Mouse (Mus musculus): ENCODE measurements around the gene Actg1. TPM values are rescaled to one million over a fixed set of nuclear protein-coding genes. Genes with fewer than 3 reads are reported as not detected.

Gene Actg1
- polyA plus RNA-seq (2012; fragmentation: generic; extraction: Trizol), result 1,000 to 10,000 TPM; 3,031 to 5,204 TPM

DNA sequence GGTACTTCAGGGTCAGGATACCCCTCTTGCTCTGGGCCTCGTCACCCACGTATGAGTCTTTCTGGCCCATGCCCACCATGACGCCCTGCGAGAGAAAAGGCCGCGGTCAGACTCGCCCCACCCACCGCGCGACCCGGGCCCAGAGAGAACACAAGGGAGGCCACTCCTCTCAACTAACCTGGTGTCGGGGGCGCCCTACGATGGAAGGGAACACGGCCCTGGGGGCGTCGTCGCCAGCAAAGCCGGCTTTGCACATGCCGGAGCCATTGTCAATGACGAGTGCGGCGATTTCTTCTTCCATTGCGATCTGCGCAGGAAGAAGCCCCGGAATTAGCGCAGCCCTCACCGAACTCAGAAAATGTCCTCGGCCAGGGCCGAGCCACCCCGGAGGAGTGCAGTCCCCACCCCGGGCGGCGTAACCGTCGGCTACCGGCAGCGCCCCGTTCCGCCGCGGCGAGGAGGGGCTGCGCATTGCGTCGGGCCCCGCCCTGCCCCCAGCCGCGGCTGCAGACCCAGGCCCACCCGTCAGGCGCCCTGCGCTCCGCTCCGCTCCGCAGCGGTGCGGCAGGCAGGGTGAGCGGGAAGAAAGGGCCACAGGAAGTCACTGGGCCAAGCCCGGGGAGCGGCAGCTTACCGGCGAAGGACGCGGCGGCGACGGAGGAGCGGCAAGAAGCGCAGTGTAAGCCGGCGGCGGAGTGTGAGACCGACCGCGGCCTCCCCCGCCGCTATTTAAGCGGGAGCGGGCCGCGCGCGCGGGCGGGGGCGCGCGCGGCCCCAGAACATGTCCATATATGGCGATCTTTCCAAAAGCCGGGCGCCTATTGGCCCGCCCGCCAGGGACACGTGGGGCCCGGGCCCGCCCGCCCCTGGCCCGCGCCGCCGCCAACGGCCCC lies at the start of gene Actg1:
Gene Actg1, minus strand, starts transcription at position 752 of the 893 bp plus-strand sequence.

GRCm38 (mm10) chr11:120378611-120379540 lies 30.5 kb upstream of the Actg1 start, which contains the start of gene Faap100:
Gene Faap100, minus strand, starts transcription at chr11:120378764.

GRCm38 (mm10) chr11:120361295-120361694 lies 13.0 kb upstream of the Actg1 start, which contains the start of gene Fscn2:
Gene Fscn2, plus strand, starts transcription at chr11:120361534.

Other genes with a start within 250 kb of the Actg1 start
- 10 to 100 TPM in 1 of 2 experiments, 1 to 10 TPM in 1; 6.1 to 21.7 TPM for gene Tepsin, start 249.8 kb downstream of the Actg1 start, polyA plus RNA-seq (2012; fragmentation: generic; extraction: Trizol)
- 100 to 1,000 TPM; 131 to 132 TPM for gene Ndufaf8, start 249.6 kb downstream of the Actg1 start, polyA plus RNA-seq (2012; fragmentation: generic; extraction: Trizol)
- gene Slc38a10, start 197.2 kb downstream of the Actg1 start, polyA plus RNA-seq (2012; fragmentation: generic; extraction: Trizol), result 100 to 1,000 TPM in 1 of 2 experiments, 10 to 100 TPM in 1; 53.2 to 164 TPM
- 10 to 100 TPM in 1 of 2 experiments, 1 to 10 TPM in 1; 4.5 to 19.3 TPM for gene Bahcc1, start 115.6 kb downstream of the Actg1 start, polyA plus RNA-seq (2012; fragmentation: generic; extraction: Trizol)
- gene Fscn2, start 13.0 kb upstream of the Actg1 start, polyA plus RNA-seq (2012; fragmentation: generic; extraction: Trizol), result under 1 TPM; 0.45 to 0.54 TPM
- gene Faap100, start 30.2 kb upstream of the Actg1 start, polyA plus RNA-seq (2012; fragmentation: generic; extraction: Trizol), result 10 to 100 TPM; 28.8 to 30.5 TPM
- 10 to 100 TPM; 34.7 to 46.1 TPM for gene Nploc4, start 89.2 kb upstream of the Actg1 start, polyA plus RNA-seq (2012; fragmentation: generic; extraction: Trizol)
- gene Tspan10, start 94.1 kb upstream of the Actg1 start, polyA plus RNA-seq (2012; fragmentation: generic; extraction: Trizol), result under 1 TPM in 1 of 2 experiments, not detected in 1; 0.02 TPM
- 1 to 10 TPM in 1 of 2 experiments, under 1 TPM in 1; 0.06 to 1.0 TPM for gene Pde6g, start 105.0 kb upstream of the Actg1 start, polyA plus RNA-seq (2012; fragmentation: generic; extraction: Trizol)
- 10 to 100 TPM; 18.6 to 34.7 TPM for gene Oxld1, start 109.5 kb upstream of the Actg1 start, polyA plus RNA-seq (2012; fragmentation: generic; extraction: Trizol)
- gene Ccdc137, start 109.6 kb upstream of the Actg1 start, polyA plus RNA-seq (2012; fragmentation: generic; extraction: Trizol), result 10 to 100 TPM in 1 of 2 experiments, 1 to 10 TPM in 1; 7.9 to 22.4 TPM
- 10 to 100 TPM; 29.8 to 44.2 TPM for gene Arl16, start 119.1 kb upstream of the Actg1 start, polyA plus RNA-seq (2012; fragmentation: generic; extraction: Trizol)
- 100 to 1,000 TPM; 146 to 509 TPM for gene Mrpl12, start 136.1 kb upstream of the Actg1 start, polyA plus RNA-seq (2012; fragmentation: generic; extraction: Trizol)
- gene Slc25a10, start 143.3 kb upstream of the Actg1 start, polyA plus RNA-seq (2012; fragmentation: generic; extraction: Trizol), result 100 to 1,000 TPM; 118 to 126 TPM
- under 1 TPM in 1 of 2 experiments, not detected in 1; 0.08 TPM for gene Gcgr, start 182.2 kb upstream of the Actg1 start, polyA plus RNA-seq (2012; fragmentation: generic; extraction: Trizol)
- gene Mcrip1, start 201.2 kb upstream of the Actg1 start, polyA plus RNA-seq (2012; fragmentation: generic; extraction: Trizol), result 100 to 1,000 TPM; 245 to 382 TPM
- under 1 TPM; 0.25 to 0.63 TPM for gene Ppp1r27, start 202.6 kb upstream of the Actg1 start, polyA plus RNA-seq (2012; fragmentation: generic; extraction: Trizol)
- gene P4hb, start 224.7 kb upstream of the Actg1 start, polyA plus RNA-seq (2012; fragmentation: generic; extraction: Trizol), result 1,000 to 10,000 TPM in 1 of 2 experiments, 100 to 1,000 TPM in 1; 703 to 1,073 TPM
- 1,000 to 10,000 TPM; 1,146 to 2,128 TPM for gene Arhgdia, start 233.1 kb upstream of the Actg1 start, polyA plus RNA-seq (2012; fragmentation: generic; extraction: Trizol)
- gene Alyref, start 249.8 kb upstream of the Actg1 start, polyA plus RNA-seq (2012; fragmentation: generic; extraction: Trizol), result 100 to 1,000 TPM; 130 to 156 TPM
- 100 to 1,000 TPM; 274 to 500 TPM for gene Anapc11, start 249.9 kb upstream of the Actg1 start, polyA plus RNA-seq (2012; fragmentation: generic; extraction: Trizol)